Mouse (Mus musculus) liver, embryonic 14.5 days (tissue): ENCODE data around the gene Hmga1b.

Experiments used
- CTCF ChIP-seq: IDR thresholded peaks from 2 replicates; pipeline ENCODE4 v1.5.1; 2016; ENCODE audit warnings: antibody characterized with exemption, low read depth, control low read depth
- EP300 ChIP-seq: IDR thresholded peaks from 2 replicates; pipeline ENCODE4 v1.6.1; 2016; ENCODE audit warnings: antibody characterized with exemption, low read depth

DNA sequence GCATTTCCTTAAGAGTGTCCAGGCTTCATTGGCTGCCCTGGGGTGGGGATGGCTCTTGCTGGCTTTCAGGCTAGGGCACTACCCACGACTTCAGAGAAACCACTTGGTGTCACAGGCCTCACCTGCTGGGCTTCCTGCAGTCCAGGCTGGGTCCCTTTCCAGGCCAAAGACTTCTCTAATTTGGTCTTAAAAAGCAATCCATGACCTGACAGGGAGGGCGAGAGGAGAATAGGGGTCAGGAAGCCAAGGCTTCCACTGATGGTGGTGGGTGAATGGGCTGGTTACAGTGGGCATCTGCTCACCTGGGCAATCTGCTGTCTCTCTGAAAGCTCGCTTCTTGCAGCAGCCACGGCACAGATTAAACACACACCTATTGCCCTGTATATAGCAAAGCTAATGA, 26.8 kb downstream of the Hmga1b start:
- no peak for TF ChIP-seq CTCF
- TF ChIP-seq EP300, result no peak
